Mouse (Mus musculus) B cell, adult 62 days (primary cell): Measurements from ENCODE around the gene Olfr1177-ps. TPM values are rescaled to one million over a fixed set of nuclear protein-coding genes. Genes with fewer than 3 reads are reported as not detected.

Experiments used
- total RNA-seq: library from RNA; stranded (reverse); gene quantifications from 4 replicates; pipeline ENCODE4 v1.2.4, GENCODE M21; 2023

Gene Olfr1177-ps
- total RNA-seq: not detected in 4 replicates

GRCm38 (mm10) chr2:88346392-88346791 lies at the start of gene Olfr1177-ps:
Gene Olfr1177-ps, minus strand, starts transcription at chr2:88346492.

GRCm38 (mm10) chr2:88386762-88387161 lies 40.5 kb upstream of the Olfr1177-ps start, which contains the start of gene Olfr1178:
Gene Olfr1178, plus strand, starts transcription at chr2:88387062.

GRCm38 (mm10) chr2:88336421-88336820 lies 9.9 kb downstream of the Olfr1177-ps start, which contains the start of gene Olfr1176:
Gene Olfr1176, plus strand, starts transcription at chr2:88336721.

DNA sequence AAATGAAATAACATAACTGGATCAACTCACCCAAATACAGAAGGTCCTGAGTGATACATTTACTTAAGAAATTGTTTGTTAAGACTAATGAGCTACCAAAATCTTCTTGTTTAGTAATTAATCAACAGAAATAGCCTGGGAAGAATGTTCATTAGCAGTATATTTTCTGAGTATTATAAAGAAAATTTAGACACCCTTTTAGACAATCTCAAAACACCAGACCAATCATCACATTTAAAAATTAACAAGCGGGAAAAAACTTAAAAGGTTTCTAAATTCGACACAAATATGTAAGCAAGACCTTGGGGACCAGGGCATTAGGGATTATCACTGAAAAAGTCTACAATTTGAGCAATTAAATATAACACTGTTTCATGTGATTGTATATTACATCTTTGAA lies 19.2 kb downstream of the Olfr1177-ps start, which contains the start of gene Olfr1175-ps:
Gene Olfr1175-ps (minus strand): TSS at position 101 of the 400 bp plus-strand sequence.

GRCm38 (mm10) chr2:88315035-88315434 lies 31.3 kb downstream of the Olfr1177-ps start, which contains the start of gene Olfr1174-ps:
Gene Olfr1174-ps, minus strand, starts transcription at chr2:88315135.

Other genes starting within 250 kb of the Olfr1177-ps start
- not detected in 4 replicates for gene Olfr1166, start 218.2 kb downstream of the Olfr1177-ps start, total RNA-seq
- gene Olfr1167, start 191.3 kb downstream of the Olfr1177-ps start, total RNA-seq: not detected in 4 replicates
- gene Olfr1168, start 164.6 kb downstream of the Olfr1177-ps start, total RNA-seq: not detected in 4 replicates
- gene Olfr1170, start 118.2 kb downstream of the Olfr1177-ps start, total RNA-seq: not detected in 4 replicates
- not detected in 4 replicates for gene Olfr1173, start 66.6 kb downstream of the Olfr1177-ps start, total RNA-seq
- not detected in 4 replicates for gene Olfr1174-ps, start 31.4 kb downstream of the Olfr1177-ps start, total RNA-seq
- gene Olfr1175-ps, start 19.3 kb downstream of the Olfr1177-ps start, total RNA-seq: not detected in 4 replicates
- gene Olfr1176, start 9.8 kb downstream of the Olfr1177-ps start, total RNA-seq: not detected in 4 replicates
- not detected in 4 replicates for gene Olfr1178, start 40.6 kb upstream of the Olfr1177-ps start, total RNA-seq
- not detected in 4 replicates for gene Olfr1179, start 60.0 kb upstream of the Olfr1177-ps start, total RNA-seq
- gene Olfr1180, start 72.7 kb upstream of the Olfr1177-ps start, total RNA-seq: not detected in 4 replicates
- not detected in 4 replicates for gene Olfr1181, start 79.7 kb upstream of the Olfr1177-ps start, total RNA-seq
- gene Gm13757, start 102.6 kb upstream of the Olfr1177-ps start, total RNA-seq: not detected in 4 replicates
- gene Olfr1183, start 108.4 kb upstream of the Olfr1177-ps start, total RNA-seq: not detected in 4 replicates
- not detected in 4 replicates for gene Olfr1184, start 137.1 kb upstream of the Olfr1177-ps start, total RNA-seq
- gene Olfr1185-ps1, start 146.8 kb upstream of the Olfr1177-ps start, total RNA-seq: not detected in 4 replicates
- not detected in 4 replicates for gene Olfr1186, start 172.1 kb upstream of the Olfr1177-ps start, total RNA-seq
- gene Olfr1188, start 210.4 kb upstream of the Olfr1177-ps start, total RNA-seq: not detected in 4 replicates
- not detected in 4 replicates for gene Olfr1189, start 240.0 kb upstream of the Olfr1177-ps start, total RNA-seq